Mouse (Mus musculus): ENCODE data around the gene Rab30.

Rab30 gene

DNA sequence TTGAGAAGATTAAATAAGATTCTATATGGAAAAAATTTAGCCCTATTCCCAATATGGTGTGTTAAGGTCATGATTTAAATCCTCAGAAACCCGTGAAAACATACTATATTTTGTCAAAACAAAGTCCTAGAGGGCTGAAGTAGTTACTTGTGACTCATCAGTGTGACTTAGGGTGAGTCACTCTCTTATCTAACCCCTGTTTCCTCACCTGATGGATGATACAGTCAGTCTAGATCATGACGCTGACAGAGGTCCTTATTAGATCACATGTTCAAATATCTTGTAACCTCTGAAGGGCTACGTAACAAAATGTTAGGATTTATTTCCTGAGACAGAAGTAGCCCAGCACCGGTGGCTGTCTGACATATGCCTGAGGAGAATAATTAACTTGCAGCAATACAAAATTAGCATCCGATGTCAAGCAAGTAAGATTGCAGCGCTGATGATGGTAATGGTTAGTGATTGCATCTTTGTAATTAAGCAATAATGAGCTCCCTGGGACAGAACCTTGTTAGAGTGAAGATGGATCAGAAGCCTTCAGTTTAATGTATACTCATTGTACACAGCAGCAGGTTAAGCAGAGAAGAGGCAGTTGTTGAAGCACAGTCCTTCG is 70.4 kb downstream of the Rab30 start:
- H3K4me1 ChIP-seq (replicated peaks; ENCODE audit: low read depth, low read length), result 0 out of 2 replicates have a peak, but pooled peaks cover 2% of the 10 kb centered on the region
- TF ChIP-seq NANOG (IDR thresholded peaks at IDR 0.05; ENCODE audit: borderline replicate concordance, low read length) (no peak), POU5F1 (IDR thresholded peaks at IDR 0.05; ENCODE audit: borderline replicate concordance, low read length) (no peak), CTCF (conservative IDR thresholded peaks at IDR 0.05; ENCODE audit: low read length) (no peak)
- no peaks in the 10 kb centered on the region for H3K9me3 ChIP-seq (ENCODE audit: low read length)
- no peaks in the 10 kb centered on the region for H3K36me3 ChIP-seq (ENCODE audit: insufficient read depth, low read length)
- no peak overlapping the region for H3K4me3 ChIP-seq (replicated peaks; ENCODE audit: low read length)
- no peaks in the 10 kb centered on the region for H3K27me3 ChIP-seq (ENCODE audit: insufficient read depth, low read length)

DNA sequence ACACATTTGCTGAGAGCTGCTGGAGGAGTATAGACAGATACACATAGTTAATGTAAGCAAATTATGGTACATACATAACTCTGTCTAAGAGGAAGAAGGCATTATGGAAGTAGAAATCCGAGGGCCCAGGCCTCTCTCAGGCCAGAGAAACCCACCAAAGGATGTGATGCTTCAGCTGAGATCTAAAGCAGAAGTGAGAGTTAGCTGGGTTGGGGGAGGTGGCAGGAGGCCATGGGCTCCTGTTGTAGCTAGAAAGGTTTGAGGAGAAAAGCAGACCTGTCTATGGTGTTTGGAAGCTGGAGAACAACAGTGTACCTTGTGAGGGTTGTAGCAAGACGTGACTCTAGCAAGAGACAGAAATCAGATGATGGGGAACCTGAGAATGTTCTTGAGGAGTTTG is 75.8 kb downstream of the Rab30 start:
- TF ChIP-seq NANOG (IDR thresholded peaks at IDR 0.05; ENCODE audit: borderline replicate concordance, low read length) (no peak), POU5F1 (IDR thresholded peaks at IDR 0.05; ENCODE audit: borderline replicate concordance, low read length) (no peak), CTCF (conservative IDR thresholded peaks at IDR 0.05; ENCODE audit: low read length) (no peak)
- H3K4me3 ChIP-seq (replicated peaks; ENCODE audit: low read length), result no peak overlapping the region
- H3K36me3 ChIP-seq (ENCODE audit: insufficient read depth, low read length), result no peaks in the 10 kb centered on the region
- H3K4me1 ChIP-seq (replicated peaks; ENCODE audit: low read depth, low read length), result no peaks in the 10 kb centered on the region
- H3K27me3 ChIP-seq (ENCODE audit: insufficient read depth, low read length), result no peaks in the 10 kb centered on the region
- no peaks in the 10 kb centered on the region for H3K9me3 ChIP-seq (ENCODE audit: low read length)

DNA sequence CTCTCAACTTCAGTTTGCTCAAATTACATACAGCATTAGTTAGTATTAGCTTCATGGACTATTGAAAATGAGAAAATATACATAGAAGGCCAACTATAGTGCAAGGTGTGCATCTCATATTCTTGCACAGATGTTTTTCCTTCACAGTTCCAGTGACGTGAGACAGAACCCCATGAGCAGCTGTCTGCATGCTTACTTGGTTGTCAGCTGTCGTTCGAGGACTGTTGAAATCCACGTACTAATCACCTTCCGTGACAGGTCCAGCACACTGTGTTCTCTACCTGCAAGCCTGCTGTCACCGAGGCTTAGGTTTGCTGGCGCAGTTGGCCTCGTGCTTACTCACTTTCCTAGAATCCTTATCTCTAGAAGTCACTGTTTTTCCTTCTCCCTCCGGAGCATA is 76.5 kb downstream of the Rab30 start:
- H3K4me1 ChIP-seq (replicated peaks; ENCODE audit: low read depth, low read length), result no peaks in the 10 kb centered on the region
- TF ChIP-seq CTCF (conservative IDR thresholded peaks at IDR 0.05; ENCODE audit: low read length) (no peak), NANOG (IDR thresholded peaks at IDR 0.05; ENCODE audit: borderline replicate concordance, low read length) (no peak), POU5F1 (IDR thresholded peaks at IDR 0.05; ENCODE audit: borderline replicate concordance, low read length) (no peak)
- no peaks in the 10 kb centered on the region for H3K27me3 ChIP-seq (ENCODE audit: insufficient read depth, low read length)
- H3K4me3 ChIP-seq (replicated peaks; ENCODE audit: low read length), result no peak overlapping the region
- H3K9me3 ChIP-seq (ENCODE audit: low read length), result no peaks in the 10 kb centered on the region
- no peaks in the 10 kb centered on the region for H3K36me3 ChIP-seq (ENCODE audit: insufficient read depth, low read length)

DNA sequence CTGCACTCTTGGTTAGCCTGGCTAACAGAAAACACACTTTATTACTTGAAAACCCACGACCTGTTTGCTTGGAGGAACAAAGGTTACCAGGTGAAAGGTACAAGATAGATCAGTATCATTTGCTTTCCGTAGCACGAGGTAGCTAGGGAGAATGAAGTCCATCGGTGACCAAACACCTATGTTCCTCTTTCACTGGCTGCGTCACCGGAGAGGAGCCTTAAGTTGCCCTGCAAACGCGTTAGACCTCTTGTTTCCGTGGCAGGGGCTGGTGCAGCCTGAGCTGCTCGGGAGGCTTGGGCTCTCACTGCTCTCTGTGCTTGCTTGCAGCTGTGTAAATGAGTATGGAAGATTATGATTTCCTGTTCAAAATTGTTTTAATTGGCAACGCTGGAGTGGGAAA is 78.3 kb downstream of the Rab30 start:
- no peak overlapping the region for H3K4me3 ChIP-seq (replicated peaks; ENCODE audit: low read length)
- TF ChIP-seq POU5F1 (IDR thresholded peaks at IDR 0.05; ENCODE audit: borderline replicate concordance, low read length) (no peak), CTCF (conservative IDR thresholded peaks at IDR 0.05; ENCODE audit: low read length) (no peak), NANOG (IDR thresholded peaks at IDR 0.05; ENCODE audit: borderline replicate concordance, low read length) (no peak)
- H3K27me3 ChIP-seq (ENCODE audit: insufficient read depth, low read length), result no peaks in the 10 kb centered on the region
- H3K36me3 ChIP-seq (ENCODE audit: insufficient read depth, low read length), result no peaks in the 10 kb centered on the region
- no peaks in the 10 kb centered on the region for H3K4me1 ChIP-seq (replicated peaks; ENCODE audit: low read depth, low read length)
- H3K9me3 ChIP-seq (ENCODE audit: low read length), result no peaks in the 10 kb centered on the region

DNA sequence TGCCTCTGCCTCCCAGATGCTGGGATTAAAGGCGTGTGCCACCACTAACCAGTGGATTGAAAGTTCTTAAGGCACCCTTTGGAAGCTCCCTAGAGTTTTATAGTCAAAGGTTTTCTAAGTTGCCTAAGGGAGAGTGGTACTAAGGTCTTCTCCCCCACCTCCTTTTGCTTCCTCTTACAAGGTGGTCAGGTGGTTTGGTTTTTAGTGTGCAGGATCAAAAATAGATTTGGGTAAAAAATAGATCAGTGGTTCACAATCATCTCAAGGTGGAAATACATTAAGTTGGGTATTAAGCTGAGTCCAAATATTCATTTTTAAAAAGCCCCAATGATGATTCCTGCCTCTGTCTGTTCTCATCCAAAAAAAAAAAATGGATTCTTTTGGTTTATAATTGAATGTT is 79.0 kb downstream of the Rab30 start:
- no peak overlapping the region for H3K4me3 ChIP-seq (replicated peaks; ENCODE audit: low read length)
- TF ChIP-seq NANOG (IDR thresholded peaks at IDR 0.05; ENCODE audit: borderline replicate concordance, low read length) (no peak), CTCF (conservative IDR thresholded peaks at IDR 0.05; ENCODE audit: low read length) (no peak), POU5F1 (IDR thresholded peaks at IDR 0.05; ENCODE audit: borderline replicate concordance, low read length) (no peak)
- no peaks in the 10 kb centered on the region for H3K9me3 ChIP-seq (ENCODE audit: low read length)
- no peaks in the 10 kb centered on the region for H3K4me1 ChIP-seq (replicated peaks; ENCODE audit: low read depth, low read length)
- no peaks in the 10 kb centered on the region for H3K36me3 ChIP-seq (ENCODE audit: insufficient read depth, low read length)
- no peaks in the 10 kb centered on the region for H3K27me3 ChIP-seq (ENCODE audit: insufficient read depth, low read length)

DNA sequence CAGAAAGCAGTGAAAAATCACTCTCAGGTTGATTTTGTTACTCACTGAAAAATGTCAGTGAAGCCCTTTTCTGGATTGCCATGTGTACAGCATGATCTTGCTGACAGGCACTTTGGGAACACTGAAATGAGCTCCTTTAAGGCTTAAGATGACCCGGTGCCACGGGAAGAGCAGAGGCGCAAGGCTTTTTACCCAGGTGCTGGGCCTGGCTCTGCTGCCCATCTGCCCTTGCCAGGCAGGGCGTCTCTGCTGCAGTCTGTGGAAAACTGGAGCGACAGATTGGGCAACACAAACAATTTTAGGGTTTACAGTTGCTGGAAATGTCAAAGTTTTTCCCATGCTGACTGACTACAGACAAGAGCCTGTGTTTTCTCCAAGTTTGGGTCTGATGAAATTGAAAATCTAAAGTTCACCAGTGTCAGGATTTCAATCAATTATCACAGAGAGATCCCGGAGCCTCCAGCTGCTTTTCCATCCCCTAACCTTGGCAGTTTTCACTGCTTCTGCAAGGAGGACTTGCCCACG is 79.6 kb downstream of the Rab30 start:
- no peak overlapping the region for H3K4me3 ChIP-seq (replicated peaks; ENCODE audit: low read length)
- H3K27me3 ChIP-seq (ENCODE audit: insufficient read depth, low read length), result no peaks in the 10 kb centered on the region
- H3K9me3 ChIP-seq (ENCODE audit: low read length), result no peaks in the 10 kb centered on the region
- no peaks in the 10 kb centered on the region for H3K4me1 ChIP-seq (replicated peaks; ENCODE audit: low read depth, low read length)
- no peaks in the 10 kb centered on the region for H3K36me3 ChIP-seq (ENCODE audit: insufficient read depth, low read length)
- TF ChIP-seq CTCF (conservative IDR thresholded peaks at IDR 0.05; ENCODE audit: low read length) (no peak), POU5F1 (IDR thresholded peaks at IDR 0.05; ENCODE audit: borderline replicate concordance, low read length) (no peak), NANOG (IDR thresholded peaks at IDR 0.05; ENCODE audit: borderline replicate concordance, low read length) (no peak)

DNA sequence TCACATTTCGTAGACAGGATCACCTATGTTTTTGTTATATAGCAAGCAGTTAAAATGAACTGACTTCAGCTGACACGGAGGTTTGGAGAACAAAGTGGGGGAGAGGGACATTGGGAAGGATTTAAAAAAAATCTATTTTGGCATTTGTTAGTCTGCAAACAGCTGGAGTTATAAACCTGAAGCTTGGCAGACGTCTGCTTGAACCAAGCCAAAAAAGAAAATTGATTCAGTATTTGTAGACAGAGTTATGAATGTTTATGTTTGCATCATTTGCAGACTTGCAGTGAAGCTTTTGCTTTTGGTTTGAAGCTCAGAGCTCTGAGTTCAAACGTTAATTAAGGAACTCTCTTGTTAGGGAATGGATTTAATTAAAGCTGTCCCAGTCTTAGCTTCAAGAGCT is 80.5 kb downstream of the Rab30 start:
- Histone ChIP-seq H3K4me1 (replicated peaks; ENCODE audit: low read depth, low read length) (no peaks in the 10 kb centered on the region), H3K36me3 (ENCODE audit: insufficient read depth, low read length) (no peaks in the 10 kb centered on the region), H3K27me3 (ENCODE audit: insufficient read depth, low read length) (no peaks in the 10 kb centered on the region), H3K9me3 (ENCODE audit: low read length) (no peaks in the 10 kb centered on the region), H3K4me3 (replicated peaks; ENCODE audit: low read length) (no peak overlapping the region)
- TF ChIP-seq CTCF (conservative IDR thresholded peaks at IDR 0.05; ENCODE audit: low read length) (no peak), POU5F1 (IDR thresholded peaks at IDR 0.05; ENCODE audit: borderline replicate concordance, low read length) (no peak), NANOG (IDR thresholded peaks at IDR 0.05; ENCODE audit: borderline replicate concordance, low read length) (no peak)

DNA sequence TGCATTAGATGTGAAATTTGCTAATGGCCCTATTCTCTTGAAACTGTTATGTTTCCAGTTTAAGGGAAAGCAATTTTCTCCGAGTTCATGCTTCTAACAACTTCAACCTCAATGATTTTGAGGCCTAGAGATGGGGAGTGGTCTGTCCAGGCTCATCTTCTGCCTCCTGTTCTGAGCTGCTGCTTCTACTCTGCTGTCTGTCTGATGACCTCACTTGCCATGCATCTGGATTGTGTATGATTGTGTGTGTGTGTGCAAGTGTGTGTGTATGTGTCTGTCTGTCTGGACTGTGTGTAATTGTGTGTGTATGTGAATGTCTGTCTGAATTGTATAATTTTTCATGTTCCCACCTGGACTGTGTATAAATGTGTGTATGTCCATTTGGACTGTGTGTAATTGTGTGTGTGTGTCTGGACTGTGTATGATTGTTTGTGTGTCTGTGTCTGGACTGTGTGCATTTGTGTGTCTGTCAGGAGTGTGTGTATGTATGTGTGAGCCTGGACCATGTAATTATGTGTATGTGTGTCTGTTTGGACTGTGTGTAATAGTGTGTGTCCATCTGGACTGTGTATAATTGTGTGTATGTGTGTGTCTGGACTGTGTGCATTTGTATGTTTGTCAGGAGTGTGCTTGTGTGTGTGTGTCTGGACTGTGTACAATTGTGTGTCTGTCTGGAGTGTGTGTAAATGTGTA is 81.2 kb downstream of the Rab30 start:
- Histone ChIP-seq H3K27me3 (ENCODE audit: insufficient read depth, low read length) (no peaks in the 10 kb centered on the region), H3K9me3 (ENCODE audit: low read length) (no peaks in the 10 kb centered on the region), H3K4me1 (replicated peaks; ENCODE audit: low read depth, low read length) (no peaks in the 10 kb centered on the region), H3K36me3 (ENCODE audit: insufficient read depth, low read length) (no peaks in the 10 kb centered on the region), H3K4me3 (replicated peaks; ENCODE audit: low read length) (no peak overlapping the region)
- no peak for TF ChIP-seq NANOG (IDR thresholded peaks at IDR 0.05; ENCODE audit: borderline replicate concordance, low read length)
- no peak for TF ChIP-seq CTCF (conservative IDR thresholded peaks at IDR 0.05; ENCODE audit: low read length)
- no peak for TF ChIP-seq POU5F1 (IDR thresholded peaks at IDR 0.05; ENCODE audit: borderline replicate concordance, low read length)

Measured in E14TG2a.4 (cell line).